Mouse (Mus musculus): ENCODE measurements around the gene Tvp23a. TPM values are rescaled to one million over a fixed set of nuclear protein-coding genes. Genes with fewer than 3 reads are reported as not detected.
A peak's percentile ranks its signal among the peaks of the same experiment; 100 is the strongest.

The Tvp23a gene
- total and polyA plus RNA-seq, 2 experiments = 0.24 to 0.37 TPM

DNA sequence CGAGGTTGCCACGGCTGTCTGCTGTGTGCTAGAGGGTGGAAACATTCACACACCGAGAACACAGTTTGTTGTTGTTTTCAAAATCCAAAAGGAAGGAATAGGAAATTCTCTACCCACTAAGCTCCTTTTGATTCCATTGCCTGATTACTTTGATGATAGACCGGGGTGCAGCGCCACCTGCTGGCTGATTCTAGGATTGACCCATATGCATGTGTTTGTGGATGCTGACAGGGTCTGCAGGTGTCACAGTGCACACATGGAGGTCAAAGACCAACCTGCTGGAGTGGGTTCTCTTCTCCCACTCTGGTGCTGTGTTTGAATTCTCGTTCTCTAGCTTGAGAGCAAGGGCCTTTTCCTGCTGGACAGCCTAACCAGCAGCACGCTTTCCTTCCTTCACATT is 48.0 kb downstream of the Tvp23a start:
- TF ChIP-seq CTCF (IDR thresholded peaks at IDR 0.05; ENCODE audit: low read depth, low read length) (peak; percentile 85), POLR2A (IDR thresholded peaks at IDR 0.05; ENCODE audit: extremely low read depth, insufficient read depth, low read length) (no peak)
- H3K4me3 ChIP-seq (ENCODE audit: insufficient read depth, low read depth, low read length) = no peak overlapping the region
- no peak overlapping the region for H3K9ac ChIP-seq (ENCODE audit: low read depth, low read length)
- peak; percentile 41 for DNase-seq (ENCODE audit: extremely low read depth, low read depth, low spot score)
- H3K4me1 ChIP-seq (ENCODE audit: control insufficient read depth, insufficient read depth, low read length) = no peaks in the 10 kb centered on the region
- H3K27me3 ChIP-seq (ENCODE audit: control insufficient read depth, insufficient read depth, low read length) = no peaks in the 10 kb centered on the region
- no peaks in the 10 kb centered on the region for H3K79me2 ChIP-seq (ENCODE audit: control insufficient read depth, insufficient read depth, low read length)
- H3K36me3 ChIP-seq (ENCODE audit: control insufficient read depth, insufficient read depth, low read length) = no peaks in the 10 kb centered on the region
- H3K27ac ChIP-seq (replicated peaks; ENCODE audit: insufficient read depth, low read depth, low read length) = no peak overlapping the region
- WGBS = 29% methylated on average over 7 of the region's 7 CpGs

DNA sequence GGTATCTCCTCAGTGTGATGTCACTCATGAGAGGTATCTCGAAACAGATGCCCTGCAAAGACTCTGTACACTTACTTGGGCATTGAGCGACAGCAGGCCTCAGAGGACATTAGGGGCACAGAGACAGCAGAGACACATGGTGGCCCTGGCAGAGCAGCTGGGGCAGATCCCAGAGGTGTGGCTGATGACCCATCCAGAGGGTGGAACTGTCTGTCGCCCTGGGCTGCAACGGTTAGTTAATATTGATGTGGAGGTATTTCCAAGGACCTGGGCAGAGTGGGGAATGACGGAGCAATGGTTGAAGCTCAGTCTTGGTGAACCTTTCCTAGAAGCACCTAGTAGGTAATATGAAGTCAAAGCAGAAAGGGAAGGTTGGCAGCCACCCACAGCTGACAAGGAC is 48.4 kb downstream of the Tvp23a start:
- no peak for DNase-seq (ENCODE audit: extremely low read depth, low read depth, low spot score)
- no peak overlapping the region for H3K9ac ChIP-seq (ENCODE audit: low read depth, low read length)
- no peaks in the 10 kb centered on the region for H3K27me3 ChIP-seq (ENCODE audit: control insufficient read depth, insufficient read depth, low read length)
- WGBS = 67% methylated on average over 5 of the region's 5 CpGs
- H3K79me2 ChIP-seq (ENCODE audit: control insufficient read depth, insufficient read depth, low read length) = no peaks in the 10 kb centered on the region
- H3K4me3 ChIP-seq (ENCODE audit: insufficient read depth, low read depth, low read length) = no peak overlapping the region
- TF ChIP-seq POLR2A (IDR thresholded peaks at IDR 0.05; ENCODE audit: extremely low read depth, insufficient read depth, low read length) (no peak), CTCF (IDR thresholded peaks at IDR 0.05; ENCODE audit: low read depth, low read length) (no peak)
- H3K36me3 ChIP-seq (ENCODE audit: control insufficient read depth, insufficient read depth, low read length) = no peaks in the 10 kb centered on the region
- no peak overlapping the region for H3K27ac ChIP-seq (replicated peaks; ENCODE audit: insufficient read depth, low read depth, low read length)
- H3K4me1 ChIP-seq (ENCODE audit: control insufficient read depth, insufficient read depth, low read length) = no peaks in the 10 kb centered on the region

- 12% methylated on average over 37 of the region's 37 CpGs for WGBS
- Histone ChIP-seq H3K79me2 (ENCODE audit: control insufficient read depth, insufficient read depth, low read length) (no peaks in the 10 kb centered on the region), H3K9ac (ENCODE audit: low read depth, low read length) (peak within 1 kb of the TSS; percentile 10; the same call in 1 of the 2 replicates), H3K27ac (replicated peaks; ENCODE audit: insufficient read depth, low read depth, low read length) (no peak within 1 kb of the TSS), H3K27me3 (ENCODE audit: control insufficient read depth, insufficient read depth, low read length) (no peaks in the 10 kb centered on the region), H3K36me3 (ENCODE audit: control insufficient read depth, insufficient read depth, low read length) (no peaks in the 10 kb centered on the region), H3K4me3 (ENCODE audit: insufficient read depth, low read depth, low read length) (peak within 1 kb of the TSS; percentile 29; the same call in 1 of the 2 replicates), H3K4me1 (ENCODE audit: control insufficient read depth, insufficient read depth, low read length) (no peaks in the 10 kb centered on the region)
- peak; percentile 14 for DNase-seq (ENCODE audit: extremely low read depth, low read depth, low spot score)
- no peak for TF ChIP-seq POLR2A (IDR thresholded peaks at IDR 0.05; ENCODE audit: extremely low read depth, insufficient read depth, low read length)
- peak; percentile 92 for TF ChIP-seq CTCF (IDR thresholded peaks at IDR 0.05; ENCODE audit: low read depth, low read length)
Observed at GRCm38 (mm10) chr16:10394699-10395540, 52.2 kb downstream of the Tvp23a start, which contains the start of gene Tekt5. Gene Tekt5 (minus strand): TSS chr16:10395490.

GRCm38 (mm10) chr16:10392587-10392986 is 54.6 kb downstream of the Tvp23a start:
- H3K36me3 ChIP-seq (ENCODE audit: control insufficient read depth, insufficient read depth, low read length) = no peaks in the 10 kb centered on the region
- no peak overlapping the region for H3K9ac ChIP-seq (ENCODE audit: low read depth, low read length)
- H3K4me1 ChIP-seq (ENCODE audit: control insufficient read depth, insufficient read depth, low read length) = no peaks in the 10 kb centered on the region
- no peak overlapping the region for H3K4me3 ChIP-seq (ENCODE audit: insufficient read depth, low read depth, low read length)
- no peaks in the 10 kb centered on the region for H3K79me2 ChIP-seq (ENCODE audit: control insufficient read depth, insufficient read depth, low read length)
- WGBS = 82% methylated on average over 9 of the region's 9 CpGs
- no peak for DNase-seq (ENCODE audit: extremely low read depth, low read depth, low spot score)
- TF ChIP-seq CTCF (IDR thresholded peaks at IDR 0.05; ENCODE audit: low read depth, low read length) = no peak
- no peak for TF ChIP-seq POLR2A (IDR thresholded peaks at IDR 0.05; ENCODE audit: extremely low read depth, insufficient read depth, low read length)
- H3K27me3 ChIP-seq (ENCODE audit: control insufficient read depth, insufficient read depth, low read length) = no peaks in the 10 kb centered on the region
- no peak overlapping the region for H3K27ac ChIP-seq (replicated peaks; ENCODE audit: insufficient read depth, low read depth, low read length)

- H3K4me1 ChIP-seq (ENCODE audit: control insufficient read depth, insufficient read depth, low read length) = peaks cover 2% of the 10 kb centered on the region; the same call in 1 of the 2 replicates
- TF ChIP-seq POLR2A (IDR thresholded peaks at IDR 0.05; ENCODE audit: extremely low read depth, insufficient read depth, low read length) (no peak), CTCF (IDR thresholded peaks at IDR 0.05; ENCODE audit: low read depth, low read length) (no peak)
- no peaks in the 10 kb centered on the region for H3K79me2 ChIP-seq (ENCODE audit: control insufficient read depth, insufficient read depth, low read length)
- no peaks in the 10 kb centered on the region for H3K27me3 ChIP-seq (ENCODE audit: control insufficient read depth, insufficient read depth, low read length)
- DNase-seq (ENCODE audit: extremely low read depth, low read depth, low spot score) = no peak
- 89% methylated on average over 6 of the region's 6 CpGs for WGBS
- no peak overlapping the region for H3K9ac ChIP-seq (ENCODE audit: low read depth, low read length)
- no peak overlapping the region for H3K4me3 ChIP-seq (ENCODE audit: insufficient read depth, low read depth, low read length)
- H3K36me3 ChIP-seq (ENCODE audit: control insufficient read depth, insufficient read depth, low read length) = no peaks in the 10 kb centered on the region
- no peak overlapping the region for H3K27ac ChIP-seq (replicated peaks; ENCODE audit: insufficient read depth, low read depth, low read length)
Observed at GRCm38 (mm10) chr16:10388634-10389365, 58.4 kb downstream of the Tvp23a start.
